Mouse (Mus musculus) left cerebral cortex, postnatal 25 days (tissue): ENCODE measurements around the gene Dhx34. TPM values are rescaled to one million over a fixed set of nuclear protein-coding genes. Genes with fewer than 3 reads are reported as not detected.

ENCODE experiments used
- DNase-seq, 2 experiments: peaks; one replicate each; pipeline ENCODE4 v3.0.0; 2022; ENCODE audit warnings: low spot score in 2 of 2, mixed read lengths in 1 of 2
- intact Hi-C: fragments of 180-260 bp; cut with DNase I; formaldehyde crosslinking; loops from one replicate; pipeline ENCODE4 v1.15.1; 2025
- total RNA-seq, 2 experiments: library from RNA; stranded (reverse); gene quantifications; 2 replicates each; pipeline ENCODE4 v1.2.3; 2021

Gene Dhx34
- total RNA-seq, 2 experiments from 2014 or later = 9.5 to 11.1 TPM

DNA sequence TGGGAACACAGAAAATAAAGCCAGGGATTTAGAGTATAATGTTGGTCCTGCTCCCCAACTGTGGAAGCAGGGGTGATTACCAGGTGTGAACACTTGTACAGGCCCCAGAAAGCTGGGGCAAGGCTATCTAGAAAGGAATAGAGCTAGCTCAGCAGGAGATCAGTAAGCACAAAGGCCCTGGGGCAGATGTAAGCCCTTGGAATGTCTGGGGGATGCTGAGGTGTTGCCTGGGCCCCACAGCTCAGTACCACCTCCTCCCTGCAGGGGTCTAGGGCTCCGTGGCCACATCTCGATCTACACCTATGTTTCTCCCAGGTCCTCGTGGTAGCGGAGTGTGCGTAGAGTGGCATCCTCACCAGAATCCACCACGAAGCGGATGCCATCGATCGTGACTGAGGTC is 7.9 kb downstream of the Dhx34 start:
- intact Hi-C loops = no loop called here
- no peak for DNase-seq

DNA sequence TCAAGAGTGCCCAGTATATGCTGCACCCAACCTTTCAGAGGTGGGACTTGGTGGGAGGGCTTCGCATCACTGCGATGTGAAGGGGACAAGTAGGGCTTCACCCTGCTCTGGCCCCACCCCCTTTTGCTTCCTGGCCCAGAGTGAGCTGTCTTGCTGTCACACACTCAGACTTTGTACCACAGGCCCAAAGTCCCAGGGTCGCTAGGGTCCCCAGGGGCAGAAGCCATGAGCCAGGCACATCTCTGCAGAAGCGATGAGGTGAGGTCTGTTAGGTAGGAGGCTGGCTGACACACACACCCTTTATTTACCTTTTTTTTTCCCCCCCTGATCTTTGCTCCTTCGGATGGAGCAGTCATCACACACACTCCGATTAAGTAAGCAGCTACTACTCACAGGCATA is 8.6 kb downstream of the Dhx34 start:
- no peak for DNase-seq
- intact Hi-C loops = no loop called here

- intact Hi-C loops = no loop called here
Observed at GRCm38 (mm10) chr7:16210862-16211365, 10.9 kb downstream of the Dhx34 start.

GRCm38 (mm10) chr7:16208781-16209665 is 12.8 kb downstream of the Dhx34 start:
- DNase-seq = no peak
- intact Hi-C loops = no loop called here

More at GRCm38 (mm10) chr7:16210862-16211365, 10.9 kb downstream of the Dhx34 start:
- DNase-seq = no peak

DNA sequence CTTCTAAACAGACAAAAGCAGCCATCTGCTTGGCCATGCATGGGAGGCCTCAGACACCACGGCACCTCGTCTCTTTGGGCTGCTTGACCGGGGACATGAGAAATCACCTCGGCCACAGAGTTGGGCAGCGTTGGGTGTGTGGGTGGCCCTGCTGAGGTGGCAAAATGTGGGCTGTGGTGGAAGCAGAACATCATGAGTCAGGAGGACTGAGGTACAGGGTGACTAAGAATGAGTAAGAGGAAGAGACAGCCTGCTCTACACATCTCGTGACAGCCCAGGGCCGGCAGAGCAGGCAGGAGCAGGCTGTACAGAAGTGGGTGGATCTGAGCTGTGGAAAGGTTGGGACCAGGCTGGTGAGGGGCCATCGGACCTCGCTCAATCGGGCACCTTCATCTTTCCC is 14.3 kb downstream of the Dhx34 start:
- intact Hi-C loops = no loop called here
- peak; percentile 54 to 85 for DNase-seq

- DNase-seq = no peak
- intact Hi-C loops = no loop called here
Observed at GRCm38 (mm10) chr7:16207076-16207475, 14.8 kb downstream of the Dhx34 start.

DNA sequence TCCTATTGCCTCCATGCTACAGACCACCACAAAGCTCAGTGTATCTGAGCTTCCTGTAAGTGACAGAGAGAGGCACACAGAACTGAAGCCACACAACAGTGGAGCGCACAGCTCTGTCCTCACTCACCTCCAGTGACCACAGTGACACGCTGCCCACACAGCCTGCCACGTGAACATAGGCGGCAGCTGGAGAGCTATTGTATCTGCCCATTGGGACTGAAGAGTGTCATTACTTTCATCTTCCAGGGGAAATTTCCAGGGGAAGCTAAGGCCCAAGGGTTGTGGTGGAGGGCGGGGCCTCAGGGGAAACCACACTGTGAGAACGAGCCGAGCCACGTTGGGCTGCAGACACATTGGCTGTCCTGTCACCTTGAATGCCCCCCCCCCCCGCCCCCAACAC is 17.0 kb downstream of the Dhx34 start:
- intact Hi-C loops = no loop called here

GRCm38 (mm10) chr7:16203505-16203903 is 18.3 kb downstream of the Dhx34 start:
- DNase-seq = no peak
- intact Hi-C loops = no loop called here

More for the DNA sequence above, 17.0 kb downstream of the Dhx34 start:
- no peak for DNase-seq

DNA sequence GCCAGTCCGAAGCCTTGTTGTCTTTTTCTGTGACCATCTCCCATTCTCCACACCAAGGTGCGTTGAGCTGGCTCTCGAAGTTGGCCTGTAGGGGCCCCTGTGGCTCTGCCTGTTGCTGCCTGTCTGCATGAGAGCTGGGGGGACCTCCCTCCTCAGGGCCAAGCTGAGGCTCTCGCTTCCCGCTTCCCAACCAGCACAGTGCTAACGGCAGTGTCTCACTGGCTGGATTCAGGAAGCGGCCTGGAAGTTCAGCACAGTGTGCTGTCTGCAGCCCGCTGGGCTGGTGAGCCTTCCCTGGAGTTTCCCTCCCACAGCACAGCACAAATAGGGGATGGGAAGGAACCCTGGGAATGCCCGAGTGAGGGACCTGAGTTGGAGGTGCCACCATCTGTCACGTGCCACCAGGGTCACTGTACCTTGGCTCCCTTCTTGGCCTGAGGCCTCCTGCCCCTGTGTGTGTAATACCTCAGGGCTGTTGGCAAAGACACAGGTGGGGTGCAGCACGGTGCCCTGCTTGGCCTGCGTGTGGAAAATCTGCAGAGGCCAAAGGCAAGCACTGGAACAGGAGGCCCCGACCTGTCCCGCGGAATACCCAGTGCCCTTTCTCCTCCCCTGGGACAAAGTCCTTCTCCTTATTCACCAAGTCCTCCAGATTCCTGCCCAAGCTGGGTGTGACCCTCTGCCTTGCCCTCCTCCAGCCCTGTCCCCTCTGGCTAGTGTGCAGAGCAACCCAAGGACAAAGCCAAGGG is 18.9 kb downstream of the Dhx34 start:
- DNase-seq = no peak
- intact Hi-C loops = no loop called here

- DNase-seq = no peak
- intact Hi-C loops = no loop called here
Observed at GRCm38 (mm10) chr7:16201136-16201535, 20.7 kb downstream of the Dhx34 start.

DNA sequence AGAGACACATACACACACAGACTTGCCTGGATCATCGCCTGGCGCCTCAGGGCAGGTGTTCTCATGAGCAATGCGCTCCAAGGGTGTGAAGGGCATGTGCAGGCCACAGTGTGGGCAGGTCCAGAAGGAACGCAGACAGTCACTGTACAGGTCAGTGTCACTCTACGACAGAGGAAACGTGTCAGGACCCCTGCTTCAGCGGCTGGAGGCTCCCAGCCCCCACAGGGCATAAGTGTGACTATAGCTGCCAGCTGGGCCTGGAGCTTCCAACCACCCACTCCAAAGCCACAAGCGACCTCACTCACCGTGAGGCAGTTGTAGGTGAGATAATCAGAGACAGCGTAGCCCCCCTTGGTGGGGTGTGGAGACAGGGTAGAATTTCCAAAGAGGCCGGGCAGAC is 23.3 kb downstream of the Dhx34 start:
- intact Hi-C loops = loop anchor here (10.0 kb wide), 1 partner anchor 146 kb away; no protein-coding TSS in a partner anchor
- no peak for DNase-seq

GRCm38 (mm10) chr7:16197166-16197565 is 24.7 kb downstream of the Dhx34 start:
- intact Hi-C loops = loop anchor here (10.0 kb wide), 1 partner anchor 148 kb away; no protein-coding TSS in a partner anchor
- no peak for DNase-seq

GRCm38 (mm10) chr7:16196616-16197015 is 25.2 kb downstream of the Dhx34 start:
- no peak for DNase-seq
- intact Hi-C loops = loop anchor here (10.0 kb wide), 1 partner anchor 148 kb away; no protein-coding TSS in a partner anchor

DNA sequence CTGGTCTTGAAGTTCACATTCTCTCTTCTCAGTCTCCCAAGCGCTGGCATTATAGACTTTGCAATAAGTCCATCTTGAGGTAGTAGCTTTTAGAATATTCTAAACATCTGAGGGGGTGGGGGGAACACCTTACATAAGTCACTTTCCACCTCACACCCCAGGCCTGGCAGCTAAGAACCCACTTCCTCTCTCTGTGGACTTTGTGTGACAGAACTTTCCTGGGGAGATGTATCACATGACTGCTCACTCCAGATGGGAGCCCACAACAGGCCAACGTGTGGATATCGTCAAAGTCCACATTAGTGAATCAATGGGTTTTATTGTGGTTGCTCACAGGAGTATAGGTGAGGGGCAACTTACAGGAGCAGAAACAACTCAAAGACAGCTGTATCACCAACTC is 28.1 kb downstream of the Dhx34 start:
- DNase-seq = no peak
- intact Hi-C loops = loop anchor here (10.0 kb wide), 1 partner anchor 151 kb away; no protein-coding TSS in a partner anchor

DNA sequence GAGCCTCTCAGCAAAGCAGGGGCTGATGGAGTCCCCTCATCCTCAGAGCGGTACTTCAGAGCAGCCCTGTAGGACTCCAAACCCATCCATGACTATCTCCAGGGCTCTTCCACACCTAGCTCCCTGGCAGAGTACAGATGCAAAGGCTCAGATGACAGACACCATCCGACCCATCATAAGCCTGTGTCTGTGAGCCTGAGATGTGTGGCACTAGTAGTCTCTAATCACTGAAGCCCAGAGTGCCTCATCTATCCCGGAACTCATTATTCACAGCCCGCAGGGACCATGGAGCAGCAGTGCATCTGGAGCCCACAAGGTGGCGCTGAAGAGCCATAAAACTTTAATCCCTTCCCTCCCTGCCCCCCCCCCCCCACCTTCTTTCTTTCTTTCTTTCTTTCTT is 29.5 kb downstream of the Dhx34 start:
- DNase-seq = peak; percentile 75 to 82
- intact Hi-C loops = loop anchor here (1.0 to 10.0 kb wide), 2 partner anchors 70 to 152 kb away; no protein-coding TSS in a partner anchor

GRCm38 (mm10) chr7:16187494-16187893 is 34.3 kb downstream of the Dhx34 start:
- intact Hi-C loops = no loop called here
- DNase-seq = no peak

- no peak for DNase-seq
- intact Hi-C loops = no loop called here
Observed at GRCm38 (mm10) chr7:16183663-16184062, 38.2 kb downstream of the Dhx34 start.

- intact Hi-C loops = no loop called here
- no peak for DNase-seq
Observed at GRCm38 (mm10) chr7:16178114-16178513, 43.7 kb downstream of the Dhx34 start.

DNA sequence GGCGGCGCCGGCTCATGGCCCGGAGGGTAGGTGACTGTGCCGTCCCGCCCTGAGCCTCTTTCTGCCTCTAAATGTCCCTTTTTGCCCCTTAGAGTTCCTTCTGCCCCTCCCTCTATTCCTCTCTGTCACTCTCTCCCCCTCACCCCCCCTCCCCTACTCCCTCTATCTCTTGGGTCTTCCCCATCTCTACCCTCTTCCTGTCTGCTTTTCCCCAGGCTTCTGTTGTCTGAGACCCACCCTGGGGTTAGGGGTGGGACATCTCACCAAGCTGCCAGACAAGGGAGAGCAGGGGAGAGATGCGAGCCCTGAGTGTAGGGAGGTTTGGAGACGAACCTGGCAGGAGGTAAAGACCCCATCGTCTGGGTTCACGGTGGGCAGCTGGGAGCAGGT is 46.3 kb downstream of the Dhx34 start:
- DNase-seq = no peak
- intact Hi-C loops = no loop called here
